Mouse (Mus musculus) embryonic stem cell, embryonic (primary cell): ENCODE results near the gene Alkbh4.

Experiments used
- CTCF ChIA-PET, 4 experiments: fragments of 300-600 bp in 2 of 4; fragments of 350-600 bp in 2 of 4; sonication (Branson Sonifier 250); formaldehyde crosslinking; loops; one replicate each; lab custom pipeline; 2022; ENCODE audit warnings: inconsistent platforms in 2 of 4; lab: Charles Lee
- POLR2A ChIA-PET, 4 experiments: fragments of 300-600 bp in 2 of 4; fragments of 350-600 bp in 2 of 4; sonication (Branson Sonifier 250); formaldehyde crosslinking; loops; one replicate each; lab custom pipeline; 2022; ENCODE audit warnings: antibody characterized with exemption in 4 of 4, inconsistent platforms in 1 of 4; lab: Charles Lee

Alkbh4 gene

GRCm38 (mm10) chr5:136165246-136165645 lies 29.3 kb downstream of the Alkbh4 start:
- ChIA-PET CTCF (interaction anchor here in 2 of 4 experiments (0.6 to 1.2 kb wide), 3 partner anchors 22 to 958 kb away, joined by 3 to 4 read pairs (median 3); no protein-coding TSS in a partner anchor), POLR2A (interaction anchor here in 2 of 4 experiments (1.0 to 1.4 kb wide), 3 partner anchors 34 to 264 kb away, joined by 3 to 4 read pairs (median 3); partner anchors contain the start of gene Prkrip1 (in 1 of the 2))

- CTCF ChIA-PET: interaction anchor here in 2 of 4 experiments (0.7 to 0.9 kb wide), 3 partner anchors 15 to 205 kb away, joined by 3 to 4 read pairs (median 3); no protein-coding TSS in a partner anchor
- POLR2A ChIA-PET: interaction anchor here in 1 of 4 experiments (0.6 to 1.1 kb wide), 3 partner anchors 22 to 108 kb away, joined by 3 to 8 read pairs (median 3); no protein-coding TSS in a partner anchor
These were observed 31.4 kb downstream of the Alkbh4 start for GRCm38 (mm10) chr5:136167296-136167695.

- ChIA-PET CTCF (interaction anchor here in 3 of 4 experiments (0.5 to 1.0 kb wide), 6 partner anchors 15 to 843 kb away, joined by 3 read pairs; no protein-coding TSS in a partner anchor), POLR2A (interaction anchor here in 1 of 4 experiments (0.9 to 2.0 kb wide), 4 partner anchors 12 to 102 kb away, joined by 3 to 8 read pairs (median 3); partner anchors contain the start of gene Prkrip1)
These were observed 32.1 kb downstream of the Alkbh4 start for GRCm38 (mm10) chr5:136168071-136168470.

- POLR2A ChIA-PET: interaction anchor here in 3 of 4 experiments (0.6 to 2.2 kb wide), 13 partner anchors 10 to 197 kb away, joined by 3 to 8 read pairs (median 4); partner anchors contain the start of gene Prkrip1 (in 1 of the 3)
- CTCF ChIA-PET: interaction anchor here in 3 of 4 experiments (0.6 to 1.5 kb wide), 11 partner anchors 13 to 759 kb away, joined by 3 to 10 read pairs (median 4); no protein-coding TSS in a partner anchor
These were observed 33.9 kb downstream of the Alkbh4 start for GRCm38 (mm10) chr5:136169626-136170511.

- CTCF ChIA-PET: interaction anchor here (0.6 to 1.5 kb wide), 13 partner anchors 13 to 758 kb away, joined by 3 to 10 read pairs (median 3); partner anchors contain the start of gene Polr2j (in 1 of the 4)
- POLR2A ChIA-PET: interaction anchor here in 3 of 4 experiments (0.7 to 2.2 kb wide), 11 partner anchors 11 to 397 kb away, joined by 3 to 7 read pairs (median 3); partner anchors contain the start of genes Cux1 (in 1 of the 3) and Prkrip1 (in 1 of the 3)
These were observed 34.8 kb downstream of the Alkbh4 start, which contains the start of gene Orai2 for GRCm38 (mm10) chr5:136170512-136171362. Gene Orai2, minus strand, starts transcription at chr5:136170713.

GRCm38 (mm10) chr5:136171363-136172341 lies 35.7 kb downstream of the Alkbh4 start:
- CTCF ChIA-PET: interaction anchor here (0.6 to 2.1 kb wide), 6 partner anchors 12 to 270 kb away, joined by 3 to 8 read pairs (median 5); partner anchors contain the start of gene Polr2j (in 1 of the 4)
- POLR2A ChIA-PET: interaction anchor here (0.5 to 1.7 kb wide), 9 partner anchors 9 to 1023 kb away, joined by 3 to 4 read pairs (median 3); partner anchors contain the start of genes Cux1 (in 1 of the 4) and Polr2j (in 1 of the 4)

- POLR2A ChIA-PET: interaction anchor here in 2 of 4 experiments (0.6 to 1.5 kb wide), 9 partner anchors 8 to 373 kb away, joined by 3 read pairs; partner anchors contain the start of genes Polr2j (in 1 of the 2) and Prkrip1 (in 1 of the 2)
- CTCF ChIA-PET: interaction anchor here in 3 of 4 experiments (0.5 to 2.1 kb wide), 4 partner anchors 14 to 535 kb away, joined by 4 to 8 read pairs (median 6); no protein-coding TSS in a partner anchor
These were observed 37.0 kb downstream of the Alkbh4 start for GRCm38 (mm10) chr5:136172939-136173338.

- CTCF ChIA-PET: interaction anchor here in 3 of 4 experiments (0.5 to 2.1 kb wide), 5 partner anchors 10 to 534 kb away, joined by 3 to 7 read pairs (median 4); no protein-coding TSS in a partner anchor
- POLR2A ChIA-PET: interaction anchor here in 2 of 4 experiments (0.5 to 2.1 kb wide), 10 partner anchors 18 to 406 kb away, joined by 3 to 5 read pairs (median 3); partner anchors contain the start of gene Prkrip1 (in 1 of the 2)
These were observed 37.9 kb downstream of the Alkbh4 start for GRCm38 (mm10) chr5:136173606-136174463.

- ChIA-PET POLR2A (interaction anchor here in 2 of 4 experiments (0.5 to 2.6 kb wide), 8 partner anchors 10 to 389 kb away, joined by 3 to 9 read pairs (median 4); partner anchors contain the start of genes Dtx2 (in 1 of the 2) and Prkrip1 (in 1 of the 2)), CTCF (interaction anchor here in 2 of 4 experiments (0.5 to 1.2 kb wide), 6 partner anchors 33 to 889 kb away, joined by 3 to 4 read pairs (median 4); no protein-coding TSS in a partner anchor)
These were observed 43.6 kb downstream of the Alkbh4 start for GRCm38 (mm10) chr5:136179594-136179993.

GRCm38 (mm10) chr5:136181197-136181596 lies 45.3 kb downstream of the Alkbh4 start:
- ChIA-PET CTCF (interaction anchor here in 2 of 4 experiments (0.6 to 1.5 kb wide), 3 partner anchors 10 to 86 kb away, joined by 3 read pairs; no protein-coding TSS in a partner anchor), POLR2A (interaction anchor here in 3 of 4 experiments (0.6 to 1.2 kb wide), 7 partner anchors 9 to 293 kb away, joined by 3 to 5 read pairs (median 3); partner anchors contain the start of genes Hspb1 (in 1 of the 3) and Prkrip1 (in 1 of the 3))

- ChIA-PET POLR2A (interaction anchor here (0.6 to 1.2 kb wide), 6 partner anchors 10 to 294 kb away, joined by 3 to 5 read pairs (median 3); partner anchors contain the start of genes Dtx2 (in 1 of the 4), Hspb1 (in 1 of the 4) and Prkrip1 (in 1 of the 4)), CTCF (interaction anchor here in 2 of 4 experiments (0.6 to 1.5 kb wide), 3 partner anchors 69 to 376 kb away, joined by 3 read pairs; no protein-coding TSS in a partner anchor)
These were observed 46.1 kb downstream of the Alkbh4 start for GRCm38 (mm10) chr5:136182049-136182448.

GRCm38 (mm10) chr5:136182830-136183229 lies 46.9 kb downstream of the Alkbh4 start:
- ChIA-PET POLR2A (interaction anchor here in 2 of 4 experiments (1.1 to 1.6 kb wide), 2 partner anchors 8 to 12 kb away, joined by 3 to 6 read pairs; partner anchors contain the start of gene Orai2 (in 1 of the 2)), CTCF (interaction anchor here in 2 of 4 experiments (0.9 to 1.2 kb wide), 4 partner anchors 13 to 201 kb away, joined by 3 to 6 read pairs (median 4); partner anchors contain the start of gene Orai2 (in 1 of the 2))

GRCm38 (mm10) chr5:136183766-136184165 lies 47.8 kb downstream of the Alkbh4 start:
- POLR2A ChIA-PET: interaction anchor here in 3 of 4 experiments (0.6 to 1.6 kb wide), 10 partner anchors 8 to 1137 kb away, joined by 3 to 12 read pairs (median 3); partner anchors contain the start of gene Hspb1 (in 1 of the 3)
- CTCF ChIA-PET: interaction anchor here (0.6 to 1.2 kb wide), 25 partner anchors 9 to 1238 kb away, joined by 3 to 6 read pairs (median 3); partner anchors contain the start of gene Orai2 (in 1 of the 4)
